Mouse (Mus musculus) kidney, embryonic 16.5 days (tissue): ENCODE data around the gene Stk39. TPM values are rescaled to one million over a fixed set of nuclear protein-coding genes. Genes with fewer than 3 reads are reported as not detected.

ENCODE experiments used
- ATAC-seq: fragments of 200-750 bp; cut with Nextera tagmentation; 2 replicates; pipeline ENCODE4 v1.8.0; 2017; ENCODE audit warnings: moderate TSS enrichment; ENCODE audit not compliant: low FRiP score, low TSS enrichment
- H3K27ac ChIP-seq: fragments of 300-500 bp; sonication (generic); 2 replicates; pipeline ENCODE4 v1.5.1; 2014; ENCODE audit warnings: low read length
- H3K27me3 ChIP-seq: fragments of 300-500 bp; sonication (generic); 2 replicates; pipeline ENCODE4 v1.6.1; 2014; ENCODE audit warnings: low read length, control low read depth, mixed read lengths; ENCODE audit not compliant: insufficient read depth
- H3K36me3 ChIP-seq: fragments of 300-500 bp; sonication (generic); 2 replicates; pipeline ENCODE4 v1.6.1; 2014; ENCODE audit warnings: low read length, control low read depth, mixed read lengths; ENCODE audit not compliant: insufficient read depth
- H3K4me1 ChIP-seq: fragments of 300-500 bp; sonication (generic); 2 replicates; pipeline ENCODE4 v1.6.1; 2014; ENCODE audit warnings: low read length, control low read depth, mixed read lengths; ENCODE audit not compliant: insufficient read depth
- H3K4me2 ChIP-seq: fragments of 300-500 bp; sonication (generic); replicated peaks from 2 replicates; pipeline ENCODE4 v1.6.1; 2014; ENCODE audit warnings: low read depth, low read length
- H3K4me3 ChIP-seq: fragments of 300-500 bp; sonication (generic); 2 replicates; pipeline ENCODE4 v1.5.1; 2014; ENCODE audit warnings: mild to moderate bottlenecking, low read length
- H3K9ac ChIP-seq: fragments of 300-500 bp; sonication (generic); replicated peaks from 2 replicates; pipeline ENCODE4 v1.6.1; 2014; ENCODE audit warnings: low read length
- H3K9me3 ChIP-seq: fragments of 300-500 bp; sonication (generic); 2 replicates; pipeline ENCODE4 v1.6.1; 2016; ENCODE audit warnings: low read length, control low read depth
- WGBS: fragments of 180-500 bp; shearing (Covaris S2); extraction: QIAGEN DNeasy Blood & Tissue Kit; methylation state at CpG from one replicate; pipeline ENCODE4 v1.1.7; 2014; 5-methylcytosine and 5-hydroxymethylcytosine counted together
- polyA plus RNA-seq: library from polyadenylated mRNA; unstranded; fragments of >200 nt; fragmentation: Nextera tagmentation; extraction: Ambion mirVana; gene quantifications from 2 replicates; pipeline ENCODE4 v1.2.1, GENCODE M21; 2015

Stk39 gene
- polyA plus RNA-seq, 1 experiment from 2014 or later = 14.9 TPM

GRCm38 (mm10) chr2:68437920-68438319, 34.1 kb downstream of the Stk39 start:
- H3K4me3 ChIP-seq = no peak overlapping the region
- H3K27ac ChIP-seq = no peak overlapping the region
- no peak for ATAC-seq
- no peak overlapping the region for H3K4me2 ChIP-seq
- no peaks in the 10 kb centered on the region for H3K36me3 ChIP-seq
- H3K9ac ChIP-seq = no peak overlapping the region
- no peaks in the 10 kb centered on the region for H3K9me3 ChIP-seq
- peaks cover 40% of the 10 kb centered on the region for H3K4me1 ChIP-seq
- no peaks in the 10 kb centered on the region for H3K27me3 ChIP-seq
- WGBS = 75% methylated on average over 5 of the region's 5 CpGs

GRCm38 (mm10) chr2:68437216-68437615, 34.9 kb downstream of the Stk39 start:
- Histone ChIP-seq H3K9ac (no peak overlapping the region), H3K4me3 (no peak overlapping the region), H3K4me2 (no peak overlapping the region), H3K36me3 (no peaks in the 10 kb centered on the region), H3K27me3 (no peaks in the 10 kb centered on the region), H3K9me3 (no peaks in the 10 kb centered on the region), H3K27ac (no peak overlapping the region), H3K4me1 (peaks cover 35% of the 10 kb centered on the region)
- WGBS = 76% methylated on average over 7 of the region's 7 CpGs
- no peak for ATAC-seq

GRCm38 (mm10) chr2:68436305-68436704, 35.8 kb downstream of the Stk39 start:
- peak overlapping the region; percentile 42 for H3K4me2 ChIP-seq
- H3K9ac ChIP-seq = no peak overlapping the region
- H3K27me3 ChIP-seq = no peaks in the 10 kb centered on the region
- peak overlapping the region; percentile 3; the same call in 1 of the 2 replicates for H3K27ac ChIP-seq
- H3K36me3 ChIP-seq = no peaks in the 10 kb centered on the region
- WGBS = 15% methylated on average over 10 of the region's 10 CpGs
- H3K4me1 ChIP-seq = peaks cover 31% of the 10 kb centered on the region
- H3K9me3 ChIP-seq = no peaks in the 10 kb centered on the region
- no peak overlapping the region for H3K4me3 ChIP-seq
- no peak; the same call in 1 of the 2 replicates for ATAC-seq

GRCm38 (mm10) chr2:68435494-68436255, 36.4 kb downstream of the Stk39 start:
- peaks cover 31% of the 10 kb centered on the region for H3K4me1 ChIP-seq
- H3K4me3 ChIP-seq = no peak overlapping the region
- peak overlapping the region; percentile 42 for H3K4me2 ChIP-seq
- no peaks in the 10 kb centered on the region for H3K27me3 ChIP-seq
- no peaks in the 10 kb centered on the region for H3K9me3 ChIP-seq
- H3K27ac ChIP-seq = no peak overlapping the region
- WGBS = 9% methylated on average over 15 of the region's 15 CpGs
- H3K36me3 ChIP-seq = no peaks in the 10 kb centered on the region
- H3K9ac ChIP-seq = no peak overlapping the region
- peak; percentile 39 for ATAC-seq

GRCm38 (mm10) chr2:68434997-68435396, 37.1 kb downstream of the Stk39 start:
- Histone ChIP-seq H3K4me2 (no peak overlapping the region), H3K9me3 (no peaks in the 10 kb centered on the region), H3K9ac (no peak overlapping the region), H3K27ac (no peak overlapping the region), H3K36me3 (no peaks in the 10 kb centered on the region), H3K4me3 (no peak overlapping the region), H3K4me1 (peaks cover 31% of the 10 kb centered on the region), H3K27me3 (no peaks in the 10 kb centered on the region)
- ATAC-seq = no peak
- 31% methylated on average over 4 of the region's 4 CpGs for WGBS

- Histone ChIP-seq H3K9me3 (no peaks in the 10 kb centered on the region), H3K27ac (no peak overlapping the region), H3K27me3 (no peaks in the 10 kb centered on the region), H3K4me2 (no peak overlapping the region), H3K36me3 (no peaks in the 10 kb centered on the region), H3K9ac (no peak overlapping the region), H3K4me1 (peaks cover 31% of the 10 kb centered on the region), H3K4me3 (no peak overlapping the region)
- no peak for ATAC-seq
- WGBS = 35% methylated on average over 5 of the region's 5 CpGs
These were observed 37.5 kb downstream of the Stk39 start for GRCm38 (mm10) chr2:68434576-68434975.

- Histone ChIP-seq H3K4me2 (no peak overlapping the region), H3K4me3 (no peak overlapping the region), H3K9ac (no peak overlapping the region), H3K27ac (no peak overlapping the region), H3K9me3 (no peaks in the 10 kb centered on the region), H3K4me1 (peaks cover 35% of the 10 kb centered on the region), H3K36me3 (no peaks in the 10 kb centered on the region), H3K27me3 (no peaks in the 10 kb centered on the region)
- ATAC-seq = peak; percentile 83
- 57% methylated on average over 9 of the region's 9 CpGs for WGBS
These were observed 38.2 kb downstream of the Stk39 start for GRCm38 (mm10) chr2:68433736-68434312.

GRCm38 (mm10) chr2:68432834-68433233, 39.2 kb downstream of the Stk39 start:
- Histone ChIP-seq H3K36me3 (no peaks in the 10 kb centered on the region), H3K4me2 (no peak overlapping the region), H3K27ac (no peak overlapping the region), H3K27me3 (no peaks in the 10 kb centered on the region), H3K9ac (no peak overlapping the region), H3K4me3 (no peak overlapping the region), H3K4me1 (peaks cover 35% of the 10 kb centered on the region), H3K9me3 (no peaks in the 10 kb centered on the region)
- ATAC-seq = no peak
- 71% methylated on average over 4 of the region's 4 CpGs for WGBS

GRCm38 (mm10) chr2:68431024-68431962, 40.8 kb downstream of the Stk39 start:
- Histone ChIP-seq H3K9me3 (no peaks in the 10 kb centered on the region), H3K4me1 (peaks cover 36% of the 10 kb centered on the region), H3K9ac (no peak overlapping the region), H3K27me3 (no peaks in the 10 kb centered on the region), H3K27ac (no peak overlapping the region), H3K4me3 (no peak overlapping the region), H3K4me2 (no peak overlapping the region), H3K36me3 (no peaks in the 10 kb centered on the region)
- no peak for ATAC-seq
- WGBS = 84% methylated on average over 14 of the region's 14 CpGs
